Mouse (Mus musculus) forebrain, embryonic 12.5 days (tissue): Measurements from ENCODE around the gene Stip1. TPM values are rescaled to one million over a fixed set of nuclear protein-coding genes. Genes with fewer than 3 reads are reported as not detected.

Experiments
- ATAC-seq: fragments of 200-750 bp; cut with Nextera tagmentation; 2 replicates; pipeline ENCODE4 v1.8.0; 2017; ENCODE audit warnings: moderate TSS enrichment; ENCODE audit not compliant: low FRiP score
- H3K27ac ChIP-seq: fragments of 300-500 bp; sonication (generic); 2 replicates; pipeline ENCODE4 v1.5.1; 2016; ENCODE audit warnings: mild to moderate bottlenecking
- H3K27me3 ChIP-seq: fragments of 300-500 bp; sonication (generic); 2 replicates; pipeline ENCODE4 v1.6.1; 2016; ENCODE audit warnings: mild to moderate bottlenecking
- H3K36me3 ChIP-seq: fragments of 300-500 bp; sonication (generic); replicated peaks from 2 replicates; pipeline ENCODE4 v1.6.1; 2016; ENCODE audit warnings: mild to moderate bottlenecking
- H3K4me1 ChIP-seq: fragments of 300-500 bp; sonication (generic); 2 replicates; pipeline ENCODE4 v1.6.1; 2016
- H3K4me2 ChIP-seq: fragments of 300-500 bp; sonication (generic); 2 replicates; pipeline ENCODE4 v1.6.1; 2016; ENCODE audit warnings: mild to moderate bottlenecking, moderate library complexity
- H3K4me3 ChIP-seq: fragments of 300-500 bp; sonication (generic); replicated peaks from 2 replicates; pipeline ENCODE4 v1.5.1; 2016; ENCODE audit warnings: mild to moderate bottlenecking
- H3K9ac ChIP-seq: fragments of 300-500 bp; sonication (generic); 2 replicates; pipeline ENCODE4 v1.6.1; 2016; ENCODE audit warnings: mild to moderate bottlenecking
- H3K9me3 ChIP-seq: fragments of 300-500 bp; sonication (generic); 2 replicates; pipeline ENCODE4 v1.6.1; 2016
- WGBS: fragments of 180-500 bp; shearing (Covaris S2); methylation state at CpG from one replicate; pipeline ENCODE4 v1.1.7; 2016; 5-methylcytosine and 5-hydroxymethylcytosine counted together
- polyA plus RNA-seq: library from polyadenylated mRNA; unstranded; fragments of >200 nt; fragmentation: Nextera tagmentation; extraction: Ambion mirVana; gene quantifications from 2 replicates; pipeline ENCODE4 v1.2.1, GENCODE M21; 2016

The Stip1 gene
- polyA plus RNA-seq, 1 experiment from 2014 or later: 324 TPM

- no peak for ATAC-seq
- Histone ChIP-seq H3K36me3 (peaks cover 22% of the 10 kb centered on the region), H3K9me3 (no peaks in the 10 kb centered on the region), H3K9ac (peak within 1 kb of the TSS; percentile 90), H3K4me2 (peak within 1 kb of the TSS; percentile 93), H3K4me3 (peak within 1 kb of the TSS; percentile 84), H3K27ac (peak within 1 kb of the TSS; percentile 93), H3K4me1 (peaks cover 52% of the 10 kb centered on the region), H3K27me3 (peaks cover 13% of the 10 kb centered on the region; the same call in 1 of the 2 replicates)
- WGBS: under 1% methylated on average over 16 of the region's 16 CpGs
These were observed 63.9 kb downstream of the Stip1 start, which contains the start of gene Plcb3 for GRCm38 (mm10) chr19:6975537-6976521. Gene Plcb3, minus strand, starts transcription at chr19:6976470.

- Histone ChIP-seq H3K4me2 (peak within 1 kb of the TSS; percentile 93), H3K36me3 (peaks cover 22% of the 10 kb centered on the region), H3K4me3 (peak within 1 kb of the TSS; percentile 84), H3K4me1 (peaks cover 62% of the 10 kb centered on the region), H3K27me3 (peaks cover 26% of the 10 kb centered on the region), H3K27ac (peak within 1 kb of the TSS; percentile 93), H3K9me3 (no peaks in the 10 kb centered on the region), H3K9ac (peak within 1 kb of the TSS; percentile 90)
- peak; percentile 74 for ATAC-seq
- WGBS: under 1% methylated on average over 65 of the region's 84 CpGs
These were observed 65.3 kb downstream of the Stip1 start, which contains the start of gene Ppp1r14b for GRCm38 (mm10) chr19:6974211-6975205. Gene Ppp1r14b, plus strand, starts transcription at chr19:6974968.

- Histone ChIP-seq H3K27me3 (peaks cover 35% of the 10 kb centered on the region), H3K4me2 (peak overlapping the region; percentile 93), H3K36me3 (peaks cover 22% of the 10 kb centered on the region), H3K9me3 (no peaks in the 10 kb centered on the region), H3K9ac (peak overlapping the region; percentile 90), H3K4me3 (peak overlapping the region; percentile 84), H3K27ac (peak overlapping the region; percentile 93; the same call in 1 of the 2 replicates), H3K4me1 (peaks cover 62% of the 10 kb centered on the region)
- no peak for ATAC-seq
- 32% methylated on average over 12 of the region's 12 CpGs for WGBS
These were observed 66.1 kb downstream of the Stip1 start for GRCm38 (mm10) chr19:6973581-6974190.

GRCm38 (mm10) chr19:6972247-6972917, 67.4 kb downstream of the Stip1 start:
- Histone ChIP-seq H3K9me3 (no peaks in the 10 kb centered on the region), H3K9ac (no peak overlapping the region), H3K27me3 (peaks cover 46% of the 10 kb centered on the region), H3K4me3 (no peak overlapping the region), H3K4me1 (peaks cover 52% of the 10 kb centered on the region), H3K27ac (no peak overlapping the region), H3K36me3 (peaks cover 9% of the 10 kb centered on the region), H3K4me2 (no peak overlapping the region)
- 79% methylated on average over 13 of the region's 13 CpGs for WGBS
- no peak for ATAC-seq

GRCm38 (mm10) chr19:6971644-6972043, 68.1 kb downstream of the Stip1 start:
- H3K4me1 ChIP-seq: peaks cover 44% of the 10 kb centered on the region
- 53% methylated on average over 6 of the region's 6 CpGs for WGBS
- H3K4me2 ChIP-seq: no peak overlapping the region
- peaks cover 4% of the 10 kb centered on the region; the same call in 1 of the 2 replicates for H3K36me3 ChIP-seq
- H3K9ac ChIP-seq: no peak overlapping the region
- no peak for ATAC-seq
- no peaks in the 10 kb centered on the region for H3K9me3 ChIP-seq
- H3K4me3 ChIP-seq: no peak overlapping the region
- peaks cover 46% of the 10 kb centered on the region for H3K27me3 ChIP-seq
- H3K27ac ChIP-seq: no peak overlapping the region

Other genes with a start within 250 kb of the Stip1 start
- gene Rps6ka4, start 199.3 kb downstream of the Stip1 start, polyA plus RNA-seq: 6.2 and 8.2 TPM in 2 replicates
- 0.43 and 1.1 TPM in 2 replicates for gene Ccdc88b, start 181.8 kb downstream of the Stip1 start, polyA plus RNA-seq
- 137 and 138 TPM in 2 replicates for gene Trmt112, start 130.3 kb downstream of the Stip1 start, polyA plus RNA-seq
- 148 and 160 TPM in 2 replicates for gene Prdx5, start 129.9 kb downstream of the Stip1 start, polyA plus RNA-seq
- gene Esrra, start 118.2 kb downstream of the Stip1 start, polyA plus RNA-seq: 11.4 and 13.0 TPM in 2 replicates
- 0.27 TPM in 1 of 2 replicates, not detected in the other for gene Catsperz, start 114.6 kb downstream of the Stip1 start, polyA plus RNA-seq
- gene Kcnk4, start 105.5 kb downstream of the Stip1 start, polyA plus RNA-seq: 0.21 TPM in 1 of 2 replicates, not detected in the other
- 62.4 and 65.3 TPM in 2 replicates for gene Bad, start 98.1 kb downstream of the Stip1 start, polyA plus RNA-seq
- 30.9 and 33.1 TPM in 2 replicates for gene Gpr137, start 97.5 kb downstream of the Stip1 start, polyA plus RNA-seq
- 237 and 333 TPM in 2 replicates for gene Ppp1r14b, start 65.0 kb downstream of the Stip1 start, polyA plus RNA-seq
- 22.4 and 24.3 TPM in 2 replicates for gene Plcb3, start 63.5 kb downstream of the Stip1 start, polyA plus RNA-seq
- 76.9 and 79.8 TPM in 2 replicates for gene Fkbp2, start 59.5 kb downstream of the Stip1 start, polyA plus RNA-seq
- gene Vegfb, start 52.3 kb downstream of the Stip1 start, polyA plus RNA-seq: 40.0 and 42.1 TPM in 2 replicates
- gene Dnajc4, start 47.4 kb downstream of the Stip1 start, polyA plus RNA-seq: 15.0 and 18.8 TPM in 2 replicates
- 13.6 and 16.2 TPM in 2 replicates for gene Nudt22, start 43.9 kb downstream of the Stip1 start, polyA plus RNA-seq
- gene Trpt1, start 43.8 kb downstream of the Stip1 start, polyA plus RNA-seq: 11.9 and 13.8 TPM in 2 replicates
- 4.7 and 5.1 TPM in 2 replicates for gene Fermt3, start 20.5 kb downstream of the Stip1 start, polyA plus RNA-seq
- gene Macrod1, start 16.8 kb upstream of the Stip1 start, polyA plus RNA-seq: 4.4 and 5.3 TPM in 2 replicates
- gene Flrt1, start 65.8 kb upstream of the Stip1 start, polyA plus RNA-seq: 7.3 and 8.0 TPM in 2 replicates
- 220 and 238 TPM in 2 replicates for gene Otub1, start 166.3 kb upstream of the Stip1 start, polyA plus RNA-seq
- gene Cox8a, start 177.6 kb upstream of the Stip1 start, polyA plus RNA-seq: 781 and 789 TPM in 2 replicates
- 90.0 and 92.2 TPM in 2 replicates for gene Naa40, start 201.2 kb upstream of the Stip1 start, polyA plus RNA-seq
- gene Rcor2, start 227.4 kb upstream of the Stip1 start, polyA plus RNA-seq: 88.6 and 89.4 TPM in 2 replicates